Mouse (Mus musculus) large intestine, adult 2 months (tissue): ENCODE data around the gene Mtap. TPM values are rescaled to one million over a fixed set of nuclear protein-coding genes. Genes with fewer than 3 reads are reported as not detected.

Experiments used
- DNase-seq: peaks from one replicate; pipeline ENCODE4 v3.0.0-alpha.2; 2012; ENCODE audit warnings: low read depth, low spot score
- WGBS: fragments of 180-500 bp; shearing (Covaris S2); methylation state at CpG from one replicate; pipeline ENCODE4 v1.1.7; 2018; 5-methylcytosine and 5-hydroxymethylcytosine counted together
- polyA plus RNA-seq: library from polyadenylated mRNA; depleted of rRNA; stranded (reverse); fragments of >200 nt; gene quantifications from 2 replicates; pipeline ENCODE4 v1.2.3, GENCODE M21; 2012; rRNA removed

Mtap gene
- polyA plus RNA-seq, 1 experiment: 3.0 TPM

GRCm38 (mm10) chr4:89197128-89197527, 60.2 kb downstream of the Mtap start:
- no peak for DNase-seq

DNA sequence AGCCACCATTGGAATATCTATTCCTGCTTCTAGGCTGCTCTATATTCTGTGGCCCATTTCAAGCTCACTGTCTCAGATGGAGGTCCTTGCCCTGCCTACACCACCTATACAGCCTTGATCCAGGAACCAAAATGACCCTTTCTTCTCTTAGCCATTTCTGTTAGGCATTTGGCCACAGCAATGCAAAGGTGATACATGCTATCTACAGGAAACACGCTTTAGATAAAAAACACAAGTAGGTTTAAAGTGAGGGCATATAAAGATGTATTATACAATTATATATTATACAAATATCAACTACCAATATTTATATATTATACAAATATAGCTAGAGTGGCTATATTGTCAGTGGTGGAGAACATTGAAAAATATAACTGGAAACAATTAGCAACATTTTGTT, 63.9 kb downstream of the Mtap start:
- no peak for DNase-seq
- 85% methylated on average over 1 of the region's 1 CpGs for WGBS

- no peak for DNase-seq
Observed at GRCm38 (mm10) chr4:89209310-89209709, 72.4 kb downstream of the Mtap start.

GRCm38 (mm10) chr4:89210314-89210713, 73.4 kb downstream of the Mtap start:
- WGBS: 65% methylated on average over 7 of the region's 7 CpGs
- no peak for DNase-seq

GRCm38 (mm10) chr4:89212178-89212577, 75.3 kb downstream of the Mtap start:
- WGBS: 56% methylated on average over 3 of the region's 3 CpGs
- no peak for DNase-seq

Other genes starting within 250 kb of the Mtap start
- gene Cdkn2a, start 157.5 kb downstream of the Mtap start, polyA plus RNA-seq: 1.1 and 1.3 TPM in 2 replicates
- gene Cdkn2b, start 173.9 kb downstream of the Mtap start, polyA plus RNA-seq: 149 and 190 TPM in 2 replicates